Mouse (Mus musculus) heart, embryonic 13.5 days (tissue): Measurements from ENCODE around the gene Ccdc152. TPM values are rescaled to one million over a fixed set of nuclear protein-coding genes. Genes with fewer than 3 reads are reported as not detected.

ENCODE experiments used
- ATAC-seq: fragments of 200-750 bp; cut with Nextera tagmentation; 2 replicates; pipeline ENCODE4 v1.8.0; 2017; ENCODE audit warnings: moderate TSS enrichment; ENCODE audit not compliant: insufficient number of reproducible peaks, low FRiP score, low TSS enrichment; ENCODE audit errors: extremely low read depth
- H3K27ac ChIP-seq: fragments of 300-500 bp; sonication (generic); replicated peaks from 2 replicates; pipeline ENCODE4 v1.5.1; 2015; ENCODE audit warnings: moderate library complexity, mild to moderate bottlenecking, inconsistent platforms
- H3K27me3 ChIP-seq: fragments of 300-500 bp; sonication (generic); replicated peaks from 2 replicates; pipeline ENCODE4 v1.6.1; 2015; ENCODE audit warnings: mild to moderate bottlenecking, inconsistent platforms
- H3K36me3 ChIP-seq: fragments of 300-500 bp; sonication (generic); 2 replicates; pipeline ENCODE4 v1.6.1; 2015; ENCODE audit warnings: mild to moderate bottlenecking, inconsistent platforms
- H3K4me1 ChIP-seq: fragments of 300-500 bp; sonication (generic); 2 replicates; pipeline ENCODE4 v1.6.1; 2015; ENCODE audit warnings: inconsistent platforms
- H3K4me2 ChIP-seq: fragments of 300-500 bp; sonication (generic); 2 replicates; pipeline ENCODE4 v1.6.1; 2015; ENCODE audit warnings: inconsistent platforms, mild to moderate bottlenecking, moderate library complexity
- H3K4me3 ChIP-seq: fragments of 300-500 bp; sonication (generic); 2 replicates; pipeline ENCODE4 v1.5.1; 2015; ENCODE audit warnings: moderate library complexity, mild to moderate bottlenecking, inconsistent platforms
- H3K9ac ChIP-seq: fragments of 300-500 bp; sonication (generic); 2 replicates; pipeline ENCODE4 v1.6.1; 2015; ENCODE audit warnings: inconsistent platforms, mild to moderate bottlenecking, moderate library complexity
- H3K9me3 ChIP-seq: fragments of 300-500 bp; sonication (generic); 2 replicates; pipeline ENCODE4 v1.6.1; 2016; ENCODE audit warnings: inconsistent platforms
- WGBS: fragments of 180-500 bp; shearing (Covaris S2); methylation state at CpG from one replicate; pipeline ENCODE4 v1.1.7; 2015; ENCODE audit warnings: mixed read lengths; 5-methylcytosine and 5-hydroxymethylcytosine counted together
- polyA plus RNA-seq: library from polyadenylated mRNA; unstranded; fragments of >200 nt; fragmentation: Nextera tagmentation; extraction: Ambion mirVana; gene quantifications from 2 replicates; pipeline ENCODE4 v1.2.1, GENCODE M21; 2015

Ccdc152 gene
- polyA plus RNA-seq, 1 experiment from 2014 or later = 0.35 TPM

DNA sequence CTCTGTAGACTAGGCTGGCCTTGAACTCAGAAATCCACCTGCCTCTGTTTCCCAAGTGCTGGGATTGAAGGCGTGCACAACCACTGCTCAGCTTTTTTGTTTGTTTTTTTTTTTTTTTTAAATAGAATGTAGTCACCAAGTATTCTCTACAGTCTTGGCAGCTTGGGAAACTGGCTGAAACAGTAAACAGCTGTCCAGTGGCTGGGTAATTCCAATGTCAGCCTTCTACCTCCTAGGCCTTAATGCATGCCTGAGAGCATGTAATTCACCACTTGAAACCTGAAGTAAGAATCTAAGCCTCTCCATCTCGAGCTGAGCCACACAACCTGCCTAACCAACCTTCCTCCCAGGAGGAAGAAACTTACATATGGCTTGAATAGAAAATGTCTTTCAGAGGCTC lies 13.3 kb upstream of the Ccdc152 start:
- H3K27me3 ChIP-seq = no peaks in the 10 kb centered on the region
- 65% methylated on average over 2 of the region's 2 CpGs for WGBS
- peaks cover 7% of the 10 kb centered on the region; the same call in 1 of the 2 replicates for H3K4me1 ChIP-seq
- H3K4me3 ChIP-seq = no peak overlapping the region
- ATAC-seq = no peak
- H3K9ac ChIP-seq = no peak overlapping the region
- no peaks in the 10 kb centered on the region for H3K9me3 ChIP-seq
- H3K27ac ChIP-seq = no peak overlapping the region
- peaks cover 30% of the 10 kb centered on the region for H3K36me3 ChIP-seq
- H3K4me2 ChIP-seq = no peak overlapping the region

GRCm38 (mm10) chr15:3312937-3313336 lies 9.6 kb upstream of the Ccdc152 start:
- 0 out of 2 replicates have a peak overlapping the region, but pooled peaks have one; percentile 24 for H3K27ac ChIP-seq
- ATAC-seq = no peak
- no peak overlapping the region for H3K9ac ChIP-seq
- H3K4me2 ChIP-seq = no peak overlapping the region
- H3K4me3 ChIP-seq = no peak overlapping the region
- H3K27me3 ChIP-seq = no peaks in the 10 kb centered on the region
- no peaks in the 10 kb centered on the region for H3K9me3 ChIP-seq
- peaks cover 13% of the 10 kb centered on the region; the same call in 1 of the 2 replicates for H3K36me3 ChIP-seq
- peaks cover 7% of the 10 kb centered on the region; the same call in 1 of the 2 replicates for H3K4me1 ChIP-seq

DNA sequence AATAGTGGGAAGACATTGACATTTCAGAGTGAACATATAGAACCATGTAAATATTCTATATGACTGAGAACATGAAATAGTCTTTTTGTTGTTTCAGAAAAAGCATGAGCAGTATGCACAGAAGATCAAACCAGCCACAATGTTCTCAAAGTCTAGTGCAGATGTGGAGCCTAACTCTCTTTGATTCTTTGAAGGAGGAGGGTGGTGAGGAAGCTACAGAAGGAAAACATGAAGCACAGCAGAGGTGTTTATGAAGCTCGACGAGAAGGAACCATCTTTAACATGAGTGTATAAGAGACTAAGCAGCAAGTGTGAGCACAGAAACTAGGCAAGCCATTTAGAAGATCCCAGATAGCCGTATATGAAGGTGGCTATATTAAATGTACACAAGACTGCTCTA lies 6.5 kb upstream of the Ccdc152 start:
- WGBS = 79% methylated on average over 3 of the region's 3 CpGs
- Histone ChIP-seq H3K9me3 (no peaks in the 10 kb centered on the region; the same call in 1 of the 2 replicates), H3K9ac (no peak overlapping the region), H3K4me3 (no peak overlapping the region), H3K27ac (no peak overlapping the region), H3K27me3 (no peaks in the 10 kb centered on the region), H3K36me3 (no peaks in the 10 kb centered on the region), H3K4me1 (peaks cover 7% of the 10 kb centered on the region; the same call in 1 of the 2 replicates), H3K4me2 (no peak overlapping the region)
- no peak for ATAC-seq

DNA sequence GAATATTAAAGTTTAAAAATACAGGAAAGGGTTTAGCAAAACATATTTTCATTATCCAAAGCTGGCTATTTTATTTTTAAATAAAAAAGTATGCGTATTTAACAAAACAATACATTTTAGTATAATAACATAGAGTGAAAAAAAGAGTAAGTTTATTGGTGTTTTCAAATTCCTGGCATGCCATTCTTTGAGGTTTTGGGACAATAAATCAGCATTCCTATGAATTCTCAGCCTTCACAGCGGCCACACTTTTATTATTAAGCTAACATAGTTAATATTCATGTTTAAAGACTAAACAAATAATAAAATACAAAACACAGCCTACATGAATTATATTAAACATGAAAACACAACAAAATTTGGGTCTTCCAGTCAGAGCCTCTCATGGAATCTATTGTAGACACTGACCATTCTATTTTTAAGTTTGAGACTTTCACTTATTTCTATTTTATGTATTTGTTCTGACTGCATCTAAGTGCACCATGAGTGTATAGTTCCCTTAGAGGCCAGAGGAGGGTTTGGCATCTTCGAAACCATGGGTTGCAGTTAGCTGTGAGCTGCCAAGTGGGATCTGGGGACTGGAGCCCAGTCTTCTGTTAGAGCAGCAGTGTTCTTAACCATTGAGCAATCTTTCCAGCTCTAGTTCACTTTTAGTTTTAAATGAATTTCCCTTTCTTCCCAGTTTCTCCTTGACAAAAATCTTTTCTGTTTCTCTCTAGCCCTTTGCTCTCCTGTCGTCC lies 2.8 kb downstream of the Ccdc152 start:
- Histone ChIP-seq H3K27ac (no peak overlapping the region), H3K9ac (no peak overlapping the region), H3K36me3 (no peaks in the 10 kb centered on the region), H3K4me3 (no peak overlapping the region), H3K4me2 (no peak overlapping the region), H3K9me3 (no peaks in the 10 kb centered on the region; the same call in 1 of the 2 replicates), H3K27me3 (no peaks in the 10 kb centered on the region), H3K4me1 (no peaks in the 10 kb centered on the region)
- WGBS = 68% methylated on average over 4 of the region's 4 CpGs
- no peak for ATAC-seq

DNA sequence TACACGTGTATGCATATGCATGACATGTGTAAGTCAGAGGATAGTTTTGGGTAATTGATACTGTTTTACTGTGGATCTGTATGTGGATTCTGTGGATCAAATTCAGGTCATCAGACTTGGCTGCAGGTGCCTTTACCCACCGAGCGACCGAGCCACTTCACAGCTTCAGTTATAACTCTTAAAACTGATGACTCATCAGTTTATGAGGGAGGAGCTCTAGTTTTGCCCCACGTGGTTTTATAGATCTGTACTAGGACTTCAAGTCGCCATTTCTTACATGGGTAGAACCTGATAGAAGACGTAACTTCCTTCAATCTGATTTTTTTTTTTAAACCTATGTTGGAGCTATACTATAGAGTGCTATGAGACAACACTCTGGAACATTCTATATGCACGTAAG lies 5.7 kb downstream of the Ccdc152 start:
- Histone ChIP-seq H3K36me3 (no peaks in the 10 kb centered on the region), H3K9ac (no peak overlapping the region), H3K4me1 (no peaks in the 10 kb centered on the region), H3K27ac (no peak overlapping the region), H3K9me3 (no peaks in the 10 kb centered on the region), H3K4me2 (no peak overlapping the region), H3K4me3 (no peak overlapping the region), H3K27me3 (no peaks in the 10 kb centered on the region)
- ATAC-seq = no peak
- 73% methylated on average over 8 of the region's 8 CpGs for WGBS

DNA sequence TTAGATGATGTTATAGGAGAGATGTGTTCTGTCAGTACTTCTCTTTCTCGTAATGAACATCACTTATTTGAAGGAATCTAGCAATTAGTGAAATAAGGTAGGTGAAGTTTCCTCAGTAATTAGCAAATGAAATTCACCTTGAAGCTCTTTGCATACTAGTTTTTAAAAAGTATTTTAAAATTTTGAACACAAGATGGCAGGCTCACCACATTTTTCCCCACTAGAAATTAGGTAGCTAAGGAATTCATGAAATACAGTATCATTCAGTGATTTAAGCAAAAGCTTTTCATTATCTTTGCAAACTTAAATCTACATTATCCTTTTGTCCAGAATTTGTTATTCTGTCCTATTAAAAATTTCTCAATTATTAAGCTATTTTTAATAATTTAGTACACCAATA lies 7.3 kb downstream of the Ccdc152 start:
- H3K4me1 ChIP-seq = no peaks in the 10 kb centered on the region
- no peaks in the 10 kb centered on the region for H3K27me3 ChIP-seq
- 78% methylated on average over 1 of the region's 1 CpGs for WGBS
- no peaks in the 10 kb centered on the region for H3K9me3 ChIP-seq
- H3K9ac ChIP-seq = no peak overlapping the region
- no peak overlapping the region for H3K4me2 ChIP-seq
- H3K36me3 ChIP-seq = no peaks in the 10 kb centered on the region
- no peak overlapping the region for H3K4me3 ChIP-seq
- H3K27ac ChIP-seq = no peak overlapping the region
- ATAC-seq = no peak

- H3K4me1 ChIP-seq = no peaks in the 10 kb centered on the region
- no peaks in the 10 kb centered on the region for H3K27me3 ChIP-seq
- no peaks in the 10 kb centered on the region for H3K9me3 ChIP-seq
- no peak overlapping the region for H3K4me3 ChIP-seq
- WGBS = 58% methylated on average over 1 of the region's 1 CpGs
- no peaks in the 10 kb centered on the region for H3K36me3 ChIP-seq
- ATAC-seq = no peak
- no peak overlapping the region for H3K4me2 ChIP-seq
- H3K9ac ChIP-seq = no peak overlapping the region
- no peak overlapping the region for H3K27ac ChIP-seq
Measured at GRCm38 (mm10) chr15:3293477-3293876, 9.8 kb downstream of the Ccdc152 start.

GRCm38 (mm10) chr15:3290435-3290834 lies 12.9 kb downstream of the Ccdc152 start:
- H3K9ac ChIP-seq = no peak overlapping the region
- H3K4me2 ChIP-seq = no peak overlapping the region
- no peaks in the 10 kb centered on the region for H3K36me3 ChIP-seq
- no peaks in the 10 kb centered on the region for H3K9me3 ChIP-seq
- 0 out of 2 replicates have a peak, but pooled peaks cover 5% of the 10 kb centered on the region for H3K4me1 ChIP-seq
- no peak for ATAC-seq
- H3K27ac ChIP-seq = no peak overlapping the region
- no peak overlapping the region for H3K4me3 ChIP-seq
- H3K27me3 ChIP-seq = no peaks in the 10 kb centered on the region
- WGBS = 74% methylated on average over 3 of the region's 3 CpGs

DNA sequence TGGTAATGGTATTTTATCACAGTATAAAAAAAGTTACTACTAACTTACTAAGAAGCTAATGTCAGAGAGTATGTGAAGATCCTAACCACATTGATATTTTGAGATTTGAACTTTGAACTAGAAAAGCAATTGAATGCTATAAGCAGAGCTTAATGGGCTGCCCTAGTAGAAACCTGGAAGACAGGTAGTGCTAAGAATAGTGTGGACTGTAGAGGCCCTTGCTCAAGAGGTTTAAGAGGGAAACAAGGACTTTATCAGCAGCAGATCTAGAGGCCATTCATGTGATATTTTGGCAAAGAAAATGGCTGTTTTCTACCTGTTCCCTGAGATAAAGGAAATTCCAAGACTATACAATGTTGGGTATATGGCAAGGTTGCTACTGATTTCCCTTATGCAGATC lies 17.3 kb downstream of the Ccdc152 start:
- H3K36me3 ChIP-seq = no peaks in the 10 kb centered on the region
- no peak overlapping the region for H3K9ac ChIP-seq
- ATAC-seq = no peak
- H3K27me3 ChIP-seq = no peaks in the 10 kb centered on the region
- no peak overlapping the region for H3K27ac ChIP-seq
- 0 out of 2 replicates have a peak, but pooled peaks cover 5% of the 10 kb centered on the region for H3K4me1 ChIP-seq
- no peak overlapping the region for H3K4me3 ChIP-seq
- no peaks in the 10 kb centered on the region for H3K9me3 ChIP-seq
- no peak overlapping the region for H3K4me2 ChIP-seq

GRCm38 (mm10) chr15:3281737-3282136 lies 21.6 kb downstream of the Ccdc152 start:
- H3K27me3 ChIP-seq = no peaks in the 10 kb centered on the region
- no peak for ATAC-seq
- H3K27ac ChIP-seq = no peak overlapping the region
- H3K4me1 ChIP-seq = 0 out of 2 replicates have a peak, but pooled peaks cover 2% of the 10 kb centered on the region
- H3K36me3 ChIP-seq = peaks cover 25% of the 10 kb centered on the region
- H3K4me2 ChIP-seq = no peak overlapping the region
- H3K9me3 ChIP-seq = no peaks in the 10 kb centered on the region
- 81% methylated on average over 1 of the region's 1 CpGs for WGBS
- no peak overlapping the region for H3K4me3 ChIP-seq
- no peak overlapping the region for H3K9ac ChIP-seq

DNA sequence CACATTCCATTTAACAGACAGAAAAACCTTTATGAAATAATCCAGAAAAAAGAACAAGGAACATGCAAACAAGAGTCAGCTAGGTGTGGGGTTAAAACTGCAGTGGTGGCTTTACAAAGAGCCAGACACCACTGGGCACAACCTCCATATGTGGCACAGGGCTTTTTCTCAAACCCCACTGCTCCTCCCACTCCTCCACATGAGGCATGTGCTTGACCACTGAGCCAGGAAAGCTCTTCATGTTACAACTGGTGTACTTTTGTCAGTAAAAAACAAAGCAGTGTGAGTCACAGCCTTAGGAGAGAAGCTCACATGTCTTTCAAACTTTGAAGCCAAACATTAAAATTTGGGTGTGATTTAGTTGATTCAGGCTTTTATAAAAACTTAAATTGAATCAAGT lies 22.1 kb downstream of the Ccdc152 start:
- Histone ChIP-seq H3K27ac (no peak overlapping the region), H3K4me2 (no peak overlapping the region), H3K4me1 (no peaks in the 10 kb centered on the region), H3K4me3 (no peak overlapping the region), H3K36me3 (peaks cover 29% of the 10 kb centered on the region), H3K27me3 (no peaks in the 10 kb centered on the region), H3K9ac (no peak overlapping the region), H3K9me3 (no peaks in the 10 kb centered on the region)
- ATAC-seq = no peak

GRCm38 (mm10) chr15:3279242-3279641 lies 24.1 kb downstream of the Ccdc152 start:
- Histone ChIP-seq H3K27ac (no peak overlapping the region), H3K4me2 (no peak overlapping the region), H3K27me3 (no peaks in the 10 kb centered on the region), H3K4me3 (no peak overlapping the region), H3K36me3 (peaks cover 42% of the 10 kb centered on the region), H3K4me1 (no peaks in the 10 kb centered on the region), H3K9ac (no peak overlapping the region), H3K9me3 (no peaks in the 10 kb centered on the region)
- 68% methylated on average over 7 of the region's 7 CpGs for WGBS
- ATAC-seq = no peak
